Mouse (Mus musculus) forebrain, embryonic 10.5 days (tissue): ENCODE results near the gene Hils1. TPM values are rescaled to one million over a fixed set of nuclear protein-coding genes. Genes with fewer than 3 reads are reported as not detected.

Experiments
- DNase-seq: peaks from one replicate; pipeline ENCODE4 v3.0.0-alpha.2; 2017; ENCODE audit warnings: low spot score; ENCODE audit errors: extremely low spot score
- H3K27ac ChIP-seq: fragments of 300-500 bp; sonication (generic); 2 replicates; pipeline ENCODE4 v1.5.1; 2016; ENCODE audit warnings: mild to moderate bottlenecking
- H3K27me3 ChIP-seq: fragments of 300-500 bp; sonication (generic); 2 replicates; pipeline ENCODE4 v1.6.1; 2016; ENCODE audit warnings: mild to moderate bottlenecking; ENCODE audit not compliant: poor library complexity, severe bottlenecking
- H3K36me3 ChIP-seq: fragments of 300-500 bp; sonication (generic); replicated peaks from 2 replicates; pipeline ENCODE4 v1.6.1; 2016; ENCODE audit warnings: mild to moderate bottlenecking, moderate library complexity
- H3K4me1 ChIP-seq: fragments of 300-500 bp; sonication (generic); 2 replicates; pipeline ENCODE4 v1.6.1; 2016
- H3K4me3 ChIP-seq: fragments of 300-500 bp; sonication (generic); 2 replicates; pipeline ENCODE4 v1.5.1; 2016; ENCODE audit warnings: mild to moderate bottlenecking, moderate library complexity
- H3K9me3 ChIP-seq: fragments of 300-500 bp; sonication (generic); 2 replicates; pipeline ENCODE4 v1.6.1; 2016; ENCODE audit warnings: mild to moderate bottlenecking, moderate library complexity
- WGBS: fragments of 180-500 bp; shearing (Covaris S2); methylation state at CpG from one replicate; pipeline ENCODE4 v1.1.7; 2016; 5-methylcytosine and 5-hydroxymethylcytosine counted together
- polyA plus RNA-seq: library from polyadenylated mRNA; unstranded; fragments of >200 nt; fragmentation: Nextera tagmentation; extraction: Ambion mirVana; gene quantifications from 2 replicates; pipeline ENCODE4 v1.2.1, GENCODE M21; 2016

The Hils1 gene
- polyA plus RNA-seq, 1 experiment from 2014 or later, result not detected

DNA sequence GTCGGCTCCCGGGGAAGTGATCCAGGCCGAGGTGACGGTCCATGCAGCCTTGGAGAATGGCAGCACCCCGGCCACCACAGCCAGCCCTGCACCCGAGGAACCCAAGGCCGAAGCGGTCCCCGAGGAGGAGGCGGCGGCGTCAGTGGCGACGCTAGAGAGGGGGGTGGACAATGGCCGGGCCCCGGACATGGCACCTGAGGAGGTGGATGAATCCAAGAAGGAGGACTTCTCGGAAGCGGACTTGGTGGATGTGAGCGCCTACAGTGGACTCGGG, 25.0 kb downstream of the Hils1 start:
- no peaks in the 10 kb centered on the region for H3K9me3 ChIP-seq
- H3K36me3 ChIP-seq, result peaks cover 36% of the 10 kb centered on the region
- peak overlapping the region; percentile 97 for H3K27ac ChIP-seq
- peak overlapping the region; percentile 96 for H3K4me3 ChIP-seq
- peaks cover 90% of the 10 kb centered on the region for H3K4me1 ChIP-seq
- WGBS, result under 1% methylated on average over 20 of the region's 20 CpGs
- H3K27me3 ChIP-seq, result no peaks in the 10 kb centered on the region
- no peak for DNase-seq

DNA sequence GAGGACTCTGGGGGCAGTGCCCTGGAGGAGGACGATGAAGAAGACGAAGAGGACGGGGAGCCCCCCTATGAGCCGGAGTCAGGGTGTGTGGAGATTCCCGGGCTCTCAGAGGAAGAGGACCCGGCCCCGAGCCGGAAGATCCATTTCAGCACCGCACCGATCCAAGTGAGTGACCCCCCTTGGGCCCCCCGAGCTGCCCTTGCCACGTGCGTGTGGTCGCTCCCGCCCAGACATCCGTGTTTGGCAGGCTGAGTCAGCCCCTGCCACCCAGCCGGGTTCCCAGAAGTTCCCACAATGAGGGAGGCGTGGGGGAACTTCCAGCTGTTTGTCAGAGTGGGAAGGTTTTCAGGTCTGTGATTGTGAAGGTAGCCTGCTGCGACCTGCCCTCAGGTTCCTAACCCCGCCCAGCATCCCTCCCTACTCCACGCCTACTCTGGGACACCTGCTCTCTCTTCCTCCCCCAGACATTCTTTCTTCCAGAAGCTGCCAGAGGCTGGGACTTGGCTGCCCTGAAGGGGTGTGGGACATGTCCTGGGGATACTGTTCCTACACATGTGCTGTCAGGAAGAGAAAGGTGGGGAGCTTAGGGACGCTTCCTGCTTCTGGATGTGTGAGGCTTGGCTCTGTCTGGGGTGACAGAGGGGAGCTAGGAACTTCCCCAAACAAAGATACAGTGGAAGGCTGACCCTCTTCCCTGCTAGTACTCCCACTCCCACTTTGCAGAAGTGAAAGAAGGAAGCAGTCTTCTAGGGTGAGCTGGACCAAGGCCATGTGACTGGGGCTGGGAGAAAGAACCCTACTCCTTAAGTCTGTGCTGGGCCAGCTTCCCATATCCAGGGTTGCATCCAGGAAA, 25.6 kb downstream of the Hils1 start:
- H3K4me1 ChIP-seq, result peaks cover 88% of the 10 kb centered on the region
- DNase-seq, result peak; percentile 39
- no peaks in the 10 kb centered on the region for H3K9me3 ChIP-seq
- H3K27ac ChIP-seq, result peak overlapping the region; percentile 97
- peaks cover 41% of the 10 kb centered on the region for H3K36me3 ChIP-seq
- H3K27me3 ChIP-seq, result no peaks in the 10 kb centered on the region
- under 1% methylated on average over 22 of the region's 22 CpGs for WGBS
- peak overlapping the region; percentile 96 for H3K4me3 ChIP-seq

DNA sequence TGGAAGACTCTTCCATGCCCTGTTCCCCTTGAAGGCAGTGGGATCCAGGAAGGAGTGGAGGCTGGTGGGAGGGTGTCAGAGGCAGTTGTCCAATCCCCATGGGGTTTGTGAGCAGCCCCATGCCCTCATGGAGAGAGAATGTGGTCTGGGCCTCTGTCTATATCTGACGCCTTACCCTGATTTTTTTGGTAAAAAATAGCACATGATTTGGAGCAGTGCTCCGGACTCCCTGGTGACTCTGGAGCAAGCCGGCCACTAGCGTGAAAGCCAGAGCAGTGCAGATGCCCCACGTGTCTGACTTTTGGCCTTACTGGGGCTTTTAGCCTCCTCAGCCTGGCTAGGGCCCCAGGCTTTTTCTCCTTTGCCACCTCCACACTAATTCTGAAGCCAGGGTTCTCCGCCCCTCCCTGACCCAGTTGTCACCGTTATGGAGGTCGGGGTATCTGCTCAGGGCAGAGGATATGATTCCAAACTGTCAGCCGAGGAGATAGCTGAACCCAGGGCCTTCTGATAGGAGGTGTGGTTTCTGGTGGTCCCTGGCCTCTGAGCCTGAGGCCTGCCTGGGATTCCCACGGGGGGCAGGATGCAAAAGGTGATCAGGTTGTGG, 26.9 kb downstream of the Hils1 start:
- H3K27ac ChIP-seq, result peak overlapping the region; percentile 97
- no peaks in the 10 kb centered on the region for H3K27me3 ChIP-seq
- peak overlapping the region; percentile 96 for H3K4me3 ChIP-seq
- 70% methylated on average over 10 of the region's 10 CpGs for WGBS
- no peak for DNase-seq
- H3K4me1 ChIP-seq, result peaks cover 78% of the 10 kb centered on the region
- no peaks in the 10 kb centered on the region for H3K9me3 ChIP-seq
- peaks cover 55% of the 10 kb centered on the region for H3K36me3 ChIP-seq

DNA sequence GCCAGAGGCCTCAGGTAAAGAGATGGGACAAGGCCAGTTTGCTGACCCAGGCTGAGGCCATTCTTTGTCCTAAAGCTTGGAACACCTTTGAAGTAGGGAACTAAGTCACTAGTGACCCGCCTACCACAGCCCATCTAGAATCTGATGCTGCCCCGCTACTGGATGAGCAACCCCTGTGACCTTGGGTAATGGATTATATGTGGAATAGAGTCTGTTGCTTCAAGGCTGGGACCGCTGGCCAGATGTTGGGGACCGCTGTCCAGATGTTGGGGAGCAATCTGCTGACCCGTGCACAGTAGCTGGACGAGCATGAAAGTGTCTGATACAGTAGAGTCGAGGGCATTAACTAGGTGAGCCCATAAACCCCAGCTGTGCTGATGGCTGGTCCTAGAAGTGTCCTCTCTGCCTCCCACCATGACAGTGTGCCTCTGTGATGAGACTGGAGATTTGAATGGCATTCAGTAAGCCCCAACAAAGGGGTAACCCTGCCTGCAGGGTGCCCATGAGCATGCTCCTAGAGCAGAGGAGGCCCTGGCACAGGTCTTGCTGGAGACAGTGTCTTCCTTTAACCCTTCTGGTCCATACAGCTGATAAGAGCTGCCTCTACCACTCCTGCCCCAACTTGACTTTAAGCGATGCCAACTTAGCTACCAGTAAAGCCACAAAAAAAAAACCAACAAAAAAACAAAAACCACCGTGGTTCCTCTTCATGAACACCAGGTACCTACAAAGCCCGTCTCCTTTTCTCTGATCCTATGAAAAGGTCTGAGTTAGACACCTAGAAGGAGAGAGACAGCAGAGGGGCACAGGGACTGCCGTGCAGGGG, 27.8 kb downstream of the Hils1 start:
- H3K4me1 ChIP-seq, result peaks cover 74% of the 10 kb centered on the region
- H3K9me3 ChIP-seq, result no peaks in the 10 kb centered on the region

DNA sequence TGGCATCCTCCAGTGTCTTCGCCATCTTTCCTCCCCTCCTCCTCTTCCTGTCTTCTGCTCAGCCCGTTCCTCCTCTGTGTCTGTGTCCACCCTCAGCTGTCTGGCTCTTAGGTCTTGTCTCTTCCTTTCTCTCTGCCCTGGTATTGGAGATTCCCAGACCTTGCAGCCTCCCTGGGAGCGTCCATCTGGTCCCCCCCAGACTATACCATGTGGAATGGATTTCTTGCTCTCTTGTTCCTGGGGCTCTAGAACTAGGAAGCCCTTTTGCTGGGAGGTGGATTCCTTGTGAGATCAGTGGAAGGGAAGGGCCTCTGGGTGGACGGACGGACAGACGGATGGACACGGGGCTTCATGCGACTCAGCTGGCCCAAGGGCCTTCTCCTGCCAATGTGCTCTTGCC, 28.7 kb downstream of the Hils1 start:
- Histone ChIP-seq H3K27ac (peak overlapping the region; percentile 27; the same call in 1 of the 2 replicates), H3K4me3 (peak overlapping the region; percentile 96; the same call in 1 of the 2 replicates), H3K9me3 (no peaks in the 10 kb centered on the region), H3K27me3 (no peaks in the 10 kb centered on the region), H3K36me3 (peaks cover 72% of the 10 kb centered on the region), H3K4me1 (peaks cover 76% of the 10 kb centered on the region)
- no peak for DNase-seq
- 86% methylated on average over 8 of the region's 8 CpGs for WGBS

More for the DNA sequence above, 27.8 kb downstream of the Hils1 start:
- Histone ChIP-seq H3K27me3 (no peaks in the 10 kb centered on the region), H3K27ac (peak overlapping the region; percentile 97), H3K4me3 (peak overlapping the region; percentile 96), H3K36me3 (peaks cover 63% of the 10 kb centered on the region)
- DNase-seq, result no peak
- WGBS, result 88% methylated on average over 11 of the region's 11 CpGs

DNA sequence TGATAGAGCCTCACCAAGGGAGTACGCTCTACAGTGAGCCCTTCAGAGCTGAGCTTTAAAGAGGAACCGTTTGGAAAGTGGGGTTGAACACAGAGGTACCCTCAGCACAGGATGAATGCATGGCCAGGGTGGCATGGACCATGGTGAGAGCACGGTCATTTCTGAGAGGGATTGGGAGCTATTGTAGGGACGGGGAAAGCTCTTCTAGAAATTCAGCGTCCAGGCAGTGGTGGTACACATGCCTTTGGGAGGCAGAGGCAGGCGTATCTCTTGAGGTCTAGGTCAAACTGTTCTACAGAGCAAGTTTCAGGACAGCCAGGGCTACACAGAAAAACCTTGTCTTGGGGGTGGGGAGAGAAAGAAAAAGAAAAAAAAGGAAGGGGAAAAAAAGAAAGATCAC, 29.6 kb downstream of the Hils1 start:
- 93% methylated on average over 6 of the region's 6 CpGs for WGBS
- H3K4me3 ChIP-seq, result no peak overlapping the region
- DNase-seq, result no peak
- peaks cover 74% of the 10 kb centered on the region for H3K4me1 ChIP-seq
- peak overlapping the region; percentile 27; the same call in 1 of the 2 replicates for H3K27ac ChIP-seq
- no peaks in the 10 kb centered on the region for H3K9me3 ChIP-seq
- no peaks in the 10 kb centered on the region for H3K27me3 ChIP-seq
- H3K36me3 ChIP-seq, result peaks cover 80% of the 10 kb centered on the region

DNA sequence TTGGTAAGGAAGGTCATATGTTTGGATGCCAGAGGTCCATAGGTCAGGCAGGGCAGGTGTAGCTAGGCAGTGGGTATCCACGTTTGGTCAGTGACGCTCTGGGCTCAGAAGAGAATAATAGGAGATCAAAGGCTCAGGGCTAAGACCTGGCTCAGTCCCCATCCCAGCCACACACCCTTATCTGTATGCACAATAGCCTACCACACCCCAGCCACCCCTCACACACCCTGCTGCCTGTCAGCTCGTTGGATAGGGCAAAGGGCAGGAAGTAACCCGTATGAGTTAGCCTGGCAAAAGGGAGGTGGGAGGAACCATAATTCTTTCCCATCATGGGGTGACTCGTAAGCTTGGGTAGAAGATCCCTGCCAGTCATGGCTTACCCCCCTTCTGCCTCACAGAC, 30.2 kb downstream of the Hils1 start:
- Histone ChIP-seq H3K27ac (peak overlapping the region; percentile 67), H3K9me3 (no peaks in the 10 kb centered on the region), H3K4me3 (peak overlapping the region; percentile 25; the same call in 1 of the 2 replicates), H3K27me3 (no peaks in the 10 kb centered on the region), H3K4me1 (peaks cover 68% of the 10 kb centered on the region), H3K36me3 (peaks cover 87% of the 10 kb centered on the region)
- DNase-seq, result no peak
- 82% methylated on average over 5 of the region's 5 CpGs for WGBS

DNA sequence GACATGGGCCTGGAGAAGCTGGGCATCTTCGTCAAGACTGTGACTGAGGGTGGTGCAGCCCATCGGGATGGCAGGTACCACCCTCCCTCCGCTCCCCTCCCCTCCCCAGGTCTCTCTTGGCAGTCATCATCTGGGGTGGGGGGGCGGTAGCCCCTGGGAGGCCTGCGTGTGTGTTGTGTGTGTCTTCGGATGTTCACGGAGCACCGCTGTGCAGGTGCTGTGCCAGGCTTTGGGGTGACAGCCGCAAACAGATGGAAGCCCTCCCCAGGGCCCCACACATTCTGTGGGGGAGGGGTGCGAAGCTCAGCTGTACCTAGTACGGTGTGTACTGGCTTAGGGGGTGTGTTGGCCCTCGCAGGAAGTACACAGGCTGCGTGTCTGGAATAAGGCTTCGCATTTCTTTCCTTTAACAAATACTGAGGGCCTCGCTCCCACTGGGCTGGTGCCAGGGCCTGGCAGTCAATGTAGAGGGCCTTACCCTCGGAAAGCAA, 30.7 kb downstream of the Hils1 start:
- peaks cover 63% of the 10 kb centered on the region for H3K4me1 ChIP-seq
- peak overlapping the region; percentile 67 for H3K27ac ChIP-seq
- no peak for DNase-seq
- peak overlapping the region; percentile 25; the same call in 1 of the 2 replicates for H3K4me3 ChIP-seq
- H3K27me3 ChIP-seq, result no peaks in the 10 kb centered on the region
- H3K36me3 ChIP-seq, result peaks cover 91% of the 10 kb centered on the region
- 91% methylated on average over 16 of the region's 16 CpGs for WGBS
- H3K9me3 ChIP-seq, result no peaks in the 10 kb centered on the region

DNA sequence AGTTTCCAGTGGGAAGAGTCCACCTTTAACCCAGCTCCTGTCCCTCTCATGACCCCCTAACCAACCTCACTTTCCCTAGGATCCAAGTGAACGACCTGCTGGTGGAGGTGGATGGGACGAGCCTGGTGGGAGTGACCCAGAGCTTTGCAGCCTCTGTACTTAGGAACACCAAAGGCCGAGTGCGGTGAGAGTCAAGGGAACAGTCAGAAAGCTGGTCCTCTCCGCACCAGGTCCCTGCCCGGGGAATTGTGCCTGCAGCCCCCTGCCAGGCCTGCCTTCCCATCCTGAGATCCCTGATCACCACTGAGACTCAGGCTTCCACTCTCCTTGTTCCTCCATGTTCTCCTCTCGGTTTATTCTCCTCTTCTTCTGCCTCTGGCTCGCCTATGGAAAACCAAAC, 32.7 kb downstream of the Hils1 start:
- DNase-seq, result no peak
- Histone ChIP-seq H3K27me3 (no peaks in the 10 kb centered on the region), H3K4me1 (peaks cover 52% of the 10 kb centered on the region), H3K36me3 (peaks cover 99% of the 10 kb centered on the region), H3K9me3 (no peaks in the 10 kb centered on the region), H3K27ac (peak overlapping the region; percentile 45), H3K4me3 (peak overlapping the region; percentile 15; the same call in 1 of the 2 replicates)
- 82% methylated on average over 8 of the region's 8 CpGs for WGBS

DNA sequence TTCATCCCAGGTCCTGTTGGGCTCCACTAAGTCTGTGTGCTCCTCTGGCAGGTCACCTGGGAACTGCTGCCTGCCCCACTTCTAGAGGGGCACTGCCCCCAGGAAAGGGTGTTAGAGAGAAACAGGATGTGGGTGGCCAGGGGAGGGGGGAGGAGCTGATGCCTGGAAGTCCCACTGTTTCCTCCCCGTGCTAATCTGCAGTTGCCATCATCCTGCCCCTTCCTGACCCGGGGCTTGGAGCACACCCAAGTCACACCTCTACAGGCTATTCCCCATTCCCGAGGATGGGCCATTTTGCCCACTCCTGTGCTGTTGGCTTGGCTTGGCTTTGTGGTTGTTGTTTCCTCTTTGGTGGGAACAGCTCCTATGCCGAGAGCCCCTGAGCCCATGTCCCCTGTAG, 33.2 kb downstream of the Hils1 start:
- 63% methylated on average over 4 of the region's 4 CpGs for WGBS
- H3K36me3 ChIP-seq, result peaks cover 99% of the 10 kb centered on the region
- peak overlapping the region; percentile 45 for H3K27ac ChIP-seq
- H3K27me3 ChIP-seq, result no peaks in the 10 kb centered on the region
- peaks cover 51% of the 10 kb centered on the region for H3K4me1 ChIP-seq
- no peaks in the 10 kb centered on the region for H3K9me3 ChIP-seq
- peak overlapping the region; percentile 15; the same call in 1 of the 2 replicates for H3K4me3 ChIP-seq
- DNase-seq, result no peak

DNA sequence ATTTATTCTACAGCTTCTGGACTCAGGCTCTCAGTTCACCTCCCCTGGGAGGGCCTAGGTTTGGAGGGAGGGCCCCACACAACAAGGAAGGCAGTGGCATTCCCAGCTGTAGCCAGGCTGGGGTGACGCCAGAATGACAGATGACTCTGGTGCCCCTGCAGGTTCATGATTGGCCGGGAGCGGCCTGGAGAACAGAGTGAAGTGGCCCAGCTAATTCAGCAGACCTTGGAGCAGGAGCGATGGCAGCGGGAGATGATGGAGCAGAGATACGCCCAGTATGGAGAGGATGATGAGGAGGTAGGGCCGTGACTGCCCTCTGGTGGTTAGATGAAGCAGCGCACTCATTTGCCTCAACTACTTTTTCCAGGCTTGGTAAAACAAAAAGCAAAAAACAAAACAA, 33.7 kb downstream of the Hils1 start:
- H3K27ac ChIP-seq, result peak overlapping the region; percentile 45
- no peaks in the 10 kb centered on the region for H3K9me3 ChIP-seq
- WGBS, result 3% methylated on average over 8 of the region's 8 CpGs
- no peaks in the 10 kb centered on the region for H3K27me3 ChIP-seq
- peaks cover 98% of the 10 kb centered on the region for H3K36me3 ChIP-seq
- peaks cover 51% of the 10 kb centered on the region for H3K4me1 ChIP-seq
- H3K4me3 ChIP-seq, result peak overlapping the region; percentile 6; the same call in 1 of the 2 replicates
- DNase-seq, result peak; percentile 77

DNA sequence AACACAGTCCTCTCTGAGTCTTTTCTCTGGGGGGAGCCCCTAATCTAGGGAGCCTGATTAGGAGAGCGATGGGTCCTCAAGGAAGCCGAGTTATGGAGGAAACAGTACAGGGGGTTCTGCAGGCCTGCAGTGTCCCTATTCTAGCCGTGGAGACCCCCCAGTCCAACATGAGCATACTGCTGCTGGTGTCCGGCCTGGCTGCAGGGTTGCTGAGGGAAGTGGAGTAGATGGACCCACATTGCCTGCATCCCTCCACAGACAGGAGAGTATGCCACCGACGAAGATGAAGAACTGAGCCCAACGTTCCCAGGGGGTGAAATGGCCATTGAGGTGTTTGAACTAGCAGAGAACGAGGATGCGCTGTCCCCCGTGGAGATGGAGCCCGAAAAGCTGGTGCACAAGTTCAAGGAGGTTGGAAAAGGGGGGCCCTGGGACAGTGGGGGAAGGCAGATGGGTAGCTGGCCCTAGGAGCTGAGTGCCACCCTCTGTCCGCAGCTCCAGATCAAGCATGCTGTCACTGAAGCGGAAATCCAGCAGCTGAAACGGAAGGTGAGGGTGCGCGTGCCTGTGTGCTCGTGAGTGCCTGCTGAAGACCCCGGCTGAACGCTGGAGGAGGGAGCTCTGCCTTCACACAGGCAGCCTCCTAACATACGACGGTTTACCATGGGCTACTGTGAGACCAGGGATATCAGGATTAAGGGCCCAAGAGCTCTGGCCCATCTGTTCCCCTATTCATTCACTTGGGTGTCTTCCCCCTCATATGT, 34.4 kb downstream of the Hils1 start:
- Histone ChIP-seq H3K36me3 (peaks cover 91% of the 10 kb centered on the region), H3K4me3 (no peak overlapping the region), H3K27ac (no peak overlapping the region), H3K27me3 (no peaks in the 10 kb centered on the region), H3K4me1 (peaks cover 53% of the 10 kb centered on the region), H3K9me3 (no peaks in the 10 kb centered on the region)
- no peak for DNase-seq
- 88% methylated on average over 21 of the region's 21 CpGs for whole genome bisulfite sequencing
